Mouse (Mus musculus): ENCODE results near the gene Olfr1432.

DNA sequence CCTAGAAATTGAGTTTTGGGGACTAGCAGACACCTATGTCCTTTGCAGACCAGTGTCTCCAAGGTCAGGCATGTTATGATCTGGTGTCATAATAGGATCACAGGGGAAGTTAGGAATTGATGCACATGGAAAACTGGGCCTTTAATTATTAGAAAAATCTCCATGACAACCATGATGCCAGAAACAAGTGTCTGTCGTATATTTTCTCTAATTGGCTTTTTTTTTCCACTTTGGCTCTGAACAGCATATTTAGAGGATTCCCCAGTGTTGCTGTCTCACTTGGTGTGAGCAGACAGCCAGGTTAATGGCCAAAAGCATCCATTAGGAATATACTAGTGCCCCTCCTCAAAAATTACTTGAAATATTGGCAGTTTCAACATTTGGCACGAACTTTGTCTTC lies 47.2 kb upstream of the Olfr1432 start, which contains the start of gene Olfr1434:
- no peak for TF ChIP-seq CTCF (IDR thresholded peaks at IDR 0.05; ENCODE audit: borderline replicate concordance, extremely low read depth, insufficient read depth, insufficient read length)
- no peak for TF ChIP-seq POLR2A (IDR thresholded peaks at IDR 0.05; ENCODE audit: borderline replicate concordance, extremely low read depth, insufficient read depth, insufficient read length, poor library complexity, severe bottlenecking)

Measured in brain, embryonic 14.5 days (tissue).